Comparison of ENCODE assay signal across 9 mouse cellular contexts in genomic region chrX:70330202-70330843, GRCm38 (mm10). TPM values are rescaled to one million over a fixed set of nuclear protein-coding genes. Genes with fewer than 3 reads are reported as not detected.
DNase-seq lines count a peak whose midpoint lies in the region; TF ChIP-seq lines count a peak whose summit lies in the region.
"Had no signal": no experiment of that assay in that cellular context is flagged by ENCODE, and none has a peak within 500 bp of the region (broad histone marks: within the 10 kb centered on the region; RNA-seq: fewer than 3 reads in every experiment).

No protein-coding gene starts in this region.

- no peak for TF ChIP-seq EP300 in ES-Bruce4 (IDR thresholded peaks at IDR 0.05; ENCODE audit: insufficient read depth, low read depth, low read length)

- H3K27me3 ChIP-seq in ES-Bruce4 (ENCODE audit: control insufficient read depth, insufficient read depth, low read length, poor library complexity, severe bottlenecking), result no peaks in the 10 kb centered on the region
- H3K27me3 ChIP-seq: liver, embryonic 13.5 days had no signal

- peaks cover 5% of the 10 kb centered on the region for H3K4me1 ChIP-seq in ES-Bruce4 (ENCODE audit: control insufficient read depth, insufficient read depth, low read length)
- H3K4me1 ChIP-seq: liver, embryonic 13.5 days had no signal

- no peaks in the 10 kb centered on the region for H3K36me3 ChIP-seq in ES-Bruce4 (ENCODE audit: control insufficient read depth, insufficient read depth, low read length, poor library complexity, severe bottlenecking)
- H3K36me3 ChIP-seq: liver, embryonic 13.5 days had no signal

- no peak overlapping the region for H3K27ac ChIP-seq in ES-Bruce4 (ENCODE audit: insufficient read depth, low read length)
- H3K27ac ChIP-seq: liver, embryonic 13.5 days had no signal

- TF ChIP-seq POLR2A in ES-Bruce4 (IDR thresholded peaks at IDR 0.05; ENCODE audit: insufficient read depth, low read length), result no peak

- TF ChIP-seq CTCF in ES-Bruce4 (IDR thresholded peaks at IDR 0.05; ENCODE audit: low read depth, low read length), result peak; percentile 56

- no peak overlapping the region for H3K9ac ChIP-seq in ES-Bruce4 (ENCODE audit: low read depth, poor library complexity, severe bottlenecking)
- H3K9ac ChIP-seq: liver, embryonic 13.5 days had no signal

- no peak overlapping the region for H3K4me3 ChIP-seq in ES-Bruce4 (ENCODE audit: low read depth, low read length)
- H3K4me3 ChIP-seq: liver, embryonic 13.5 days had no signal

- peak; percentile 35 to 46 for DNase-seq in adrenal gland, adult 18-20 months (ENCODE audit: low spot score in 2 of 2)
- peak; percentile 56 for DNase-seq in embryo, embryonic 10 days (ENCODE audit: low spot score)
- peak; percentile 31 for DNase-seq in gastrocnemius, postnatal 25 days
- DNase-seq in kidney, postnatal 10 days, result peak; percentile 64
- peak; percentile 15 to 35 for DNase-seq in lung, adult 18-20 months
- peak; percentile 32 for DNase-seq in ovary, adult 18-20 months (ENCODE audit: low spot score)
- no peak for DNase-seq in c-Kit-positive CD71-positive TER-119-positive erythroid progenitor cells, embryonic 14.5 days (ENCODE audit: low spot score)
- DNase-seq: liver, embryonic 13.5 days had no signal

- no peaks in the 10 kb centered on the region for H3K9me3 ChIP-seq in ES-Bruce4 (replicated peaks; ENCODE audit: control insufficient read depth, insufficient read depth, low read length, poor library complexity, severe bottlenecking)
- H3K9me3 ChIP-seq: liver, embryonic 13.5 days had no signal

RNA-seq across cellular contexts. Expression of gene Ids, which starts 34.6 kb away (rescaled TPM):
- 18.3 and 19.0 TPM in 2 replicates for polyA plus RNA-seq in ES-Bruce4 (2011; ENCODE audit: insufficient read depth, insufficient read length, low read depth, missing spikeins)
- total RNA-seq in adrenal gland, adult 18-20 months (2021), result 10 to 100 TPM; 35.4 to 38.3 TPM
- 10 to 100 TPM; 12.4 to 15.2 TPM for total RNA-seq in gastrocnemius, postnatal 25 days (2021)

RNA-seq across cellular contexts. Expression of gene 1110012L19Rik, which starts 55.4 kb away (rescaled TPM):
- 46.8 and 50.1 TPM in 2 replicates for polyA plus RNA-seq in ES-Bruce4 (2011; ENCODE audit: insufficient read depth, insufficient read length, low read depth, missing spikeins)
- 10 to 100 TPM; 15.5 to 16.2 TPM for total RNA-seq in adrenal gland, adult 18-20 months (2021)
- 10 to 100 TPM; 12.8 to 17.4 TPM for total RNA-seq in gastrocnemius, postnatal 25 days (2021)
